Mouse (Mus musculus): ENCODE measurements at regions not wholly inside any gene's neighbourhood (a gene's known extent, or its start where the extent isn't known, plus 50 kb on each side); places are given as distances from the start of the nearest gene placed in this dataset. TPM values are rescaled to one million over a fixed set of nuclear protein-coding genes. Genes with fewer than 3 reads are reported as not detected.
A peak's percentile ranks its signal among the peaks of the same experiment; 100 is the strongest.
"Not testable (repeated sequence)": the region's sequence is repeated elsewhere in the genome, so short reads cannot be mapped to it uniquely, and the experiment has no call there.

DNA sequence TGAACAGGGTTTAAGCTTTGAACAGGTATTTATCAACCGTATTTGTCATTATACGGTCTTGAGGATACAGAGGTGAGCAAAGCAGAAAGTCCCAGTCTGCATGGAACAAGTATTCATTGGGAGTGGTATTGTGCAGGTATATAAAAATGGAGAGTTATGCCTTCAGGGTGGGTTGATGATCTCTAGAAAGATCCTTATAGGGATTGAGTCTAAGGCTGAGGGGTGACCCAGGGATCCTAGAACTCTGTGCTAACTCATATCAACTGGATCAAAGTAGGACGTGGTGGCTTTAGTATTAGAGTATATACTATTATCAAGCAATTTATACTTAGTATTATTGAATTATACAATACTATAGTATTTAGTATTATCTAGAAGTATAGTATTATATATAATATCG, 82.9 kb upstream of the Xcl1 start:
- no peak for DNase-seq (ENCODE audit: low spot score in 2 of 2)

GRCm38 (mm10) chr1:165017793-165018192, 82.5 kb upstream of the Xcl1 start:
- DNase-seq (ENCODE audit: low spot score in 2 of 2) = no peak

DNA sequence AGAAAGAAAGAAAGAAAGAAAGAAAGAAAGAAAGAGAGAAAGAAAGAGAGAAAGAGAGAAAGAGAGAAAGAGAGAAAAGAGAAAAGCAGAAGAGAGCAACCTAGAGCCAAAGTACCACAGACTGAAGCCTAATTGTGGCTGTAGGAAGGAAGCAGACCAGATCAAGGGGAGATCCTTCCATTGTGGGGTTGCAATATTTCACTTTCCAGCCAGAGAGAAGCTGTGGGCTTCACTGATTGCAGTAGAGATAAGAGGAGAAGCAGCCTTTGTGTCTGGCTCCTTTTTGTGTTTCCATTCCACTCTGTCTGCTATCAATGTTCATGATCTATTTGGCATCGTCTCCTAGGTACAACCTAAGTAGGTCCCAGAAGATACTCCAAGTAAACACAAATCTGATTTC, 79.0 kb upstream of the Xcl1 start:
- DNase-seq (ENCODE audit: low spot score in 2 of 2) = no peak

DNA sequence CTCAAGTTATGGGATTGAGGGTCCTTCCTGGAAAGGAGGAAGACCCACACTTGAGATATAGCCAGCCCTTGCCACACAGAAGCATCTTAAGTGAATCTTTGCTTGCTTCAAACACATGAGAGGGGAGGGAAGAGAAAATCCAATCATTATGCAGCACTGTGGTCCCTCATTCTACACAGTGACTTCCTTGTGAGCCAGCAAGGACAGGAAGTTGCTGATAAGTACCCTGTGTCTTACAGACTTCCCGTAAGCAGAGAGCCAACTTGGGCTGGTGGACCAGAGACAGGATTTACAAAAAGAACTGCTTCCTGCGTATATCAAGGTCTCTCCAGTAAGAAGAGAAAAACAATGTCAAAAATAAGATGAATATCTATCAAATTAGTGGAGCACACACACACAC, 78.1 kb upstream of the Xcl1 start:
- no peak for DNase-seq (ENCODE audit: low spot score in 2 of 2)

DNA sequence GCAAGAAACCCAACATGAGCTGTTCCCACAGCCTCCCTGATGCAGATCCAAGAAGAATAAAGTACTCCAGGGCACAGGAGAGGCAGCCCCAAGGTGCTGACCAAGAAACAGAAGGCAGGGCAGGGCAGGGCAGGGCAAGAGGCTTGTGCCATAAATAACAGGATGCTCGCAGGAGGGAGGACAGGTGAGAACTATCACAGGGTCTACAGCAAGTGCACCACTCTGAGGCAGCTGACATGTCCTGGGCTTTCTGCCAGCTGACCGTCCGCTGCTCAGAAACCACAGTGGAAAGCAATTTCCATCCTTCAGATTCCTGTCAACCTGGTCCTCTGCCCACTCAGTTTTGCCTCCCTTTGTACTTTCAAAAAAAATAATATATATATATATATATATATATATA, 77.0 kb upstream of the Xcl1 start:
- no peak for DNase-seq (ENCODE audit: low spot score in 2 of 2)

GRCm38 (mm10) chr1:164999515-164999914, 64.2 kb upstream of the Xcl1 start:
- no peak for DNase-seq (ENCODE audit: low spot score in 2 of 2)

DNA sequence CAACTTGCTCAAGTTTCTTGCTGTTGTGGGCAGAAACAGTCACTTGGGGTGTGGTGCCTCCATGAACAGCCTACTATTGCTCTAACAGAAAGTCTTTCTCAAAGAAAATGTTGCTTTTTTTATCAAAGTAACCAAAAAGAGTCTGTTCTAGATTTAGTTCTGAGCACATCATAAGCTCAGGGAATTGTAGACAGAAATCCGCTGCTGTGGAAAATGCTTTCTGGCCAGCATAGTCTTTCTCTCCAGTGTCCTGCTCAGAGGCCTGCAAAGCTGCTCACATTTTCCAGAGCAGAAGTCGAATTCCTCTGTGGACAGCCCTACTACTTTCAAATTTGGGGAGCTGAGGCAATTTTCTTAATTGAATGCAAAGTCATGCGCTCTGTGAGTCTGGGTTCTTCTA, 63.3 kb upstream of the Xcl1 start:
- DNase-seq (ENCODE audit: low spot score in 2 of 2) = no peak

GRCm38 (mm10) chr1:164997660-164998059, 62.3 kb upstream of the Xcl1 start:
- DNase-seq (ENCODE audit: low spot score in 2 of 2) = no peak

DNA sequence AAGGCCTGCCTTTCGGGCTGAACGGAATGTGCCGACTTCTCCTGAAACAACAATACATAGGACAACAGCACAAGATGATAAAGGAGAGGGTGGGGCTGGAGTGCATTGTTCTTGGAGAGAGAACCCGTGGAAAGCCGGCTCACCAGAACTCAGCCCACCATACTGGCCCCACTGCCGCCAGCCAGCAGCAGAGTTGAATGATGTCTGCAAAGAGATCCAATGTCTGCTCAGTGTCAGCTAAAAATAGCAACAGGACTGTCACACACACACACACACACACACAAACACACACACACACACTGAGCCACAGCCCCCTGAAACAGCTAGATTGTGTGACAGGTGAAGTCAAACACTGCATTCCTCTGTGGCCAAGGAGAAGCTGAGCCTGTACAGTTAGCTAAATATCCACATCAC, 58.9 kb upstream of the Xcl1 start:
- no peak for DNase-seq (ENCODE audit: low spot score in 2 of 2)

- not testable (repeated sequence) for DNase-seq (ENCODE audit: low spot score in 2 of 2)
Measured at GRCm38 (mm10) chr1:164993175-164993875, 58.0 kb upstream of the Xcl1 start.

GRCm38 (mm10) chr1:164988982-164989381, 53.7 kb upstream of the Xcl1 start:
- peak in 1 of 2 experiments; percentile 16 for DNase-seq (ENCODE audit: low spot score in 2 of 2)

DNA sequence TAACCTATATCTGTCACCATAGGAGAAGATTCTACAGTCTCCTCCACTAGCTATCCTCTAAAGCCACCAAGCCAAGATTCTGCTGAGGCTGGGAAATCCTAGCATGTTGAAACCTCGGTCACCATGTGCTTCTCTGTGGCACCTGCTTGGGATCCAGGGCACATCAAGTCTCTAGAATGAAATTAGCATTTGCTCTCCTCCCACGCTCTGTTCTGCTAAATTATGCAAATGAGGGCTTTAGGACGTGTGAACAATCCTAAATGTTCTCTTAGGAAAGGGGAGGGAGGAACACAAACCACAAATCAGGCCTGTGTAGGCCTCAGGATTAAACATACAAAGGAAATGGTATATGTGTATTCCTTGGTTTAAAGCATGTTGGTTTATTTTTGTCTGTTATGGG, 52.9 kb upstream of the Xcl1 start:
- no peak for DNase-seq (ENCODE audit: low spot score in 2 of 2)

DNA sequence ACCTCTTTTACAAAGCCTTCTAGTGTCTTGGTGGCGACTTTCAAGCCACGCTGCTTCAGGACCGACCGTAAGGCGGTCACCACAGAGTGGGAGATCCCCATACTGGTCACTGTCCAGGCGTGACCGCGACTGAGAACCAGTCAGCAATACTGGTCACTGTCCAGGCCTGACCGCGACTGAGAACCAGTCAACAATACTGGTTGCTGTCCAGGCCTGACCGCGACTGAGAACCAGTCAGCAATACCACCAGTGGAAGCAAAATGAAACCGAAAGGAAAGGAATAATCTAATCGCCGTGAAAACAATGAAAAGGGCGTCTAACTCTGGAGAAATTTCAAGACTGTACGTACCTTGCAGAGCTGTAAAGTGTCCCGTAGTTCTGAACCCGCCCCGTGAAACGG, 50.2 kb upstream of the Xcl1 start:
- not testable (repeated sequence) for DNase-seq (ENCODE audit: low spot score in 2 of 2)

Small RNA genes in the stretch of these regions (microRNA-seq; reads per million reads assigned to microRNA genes)
- gene Gm26042 = not detected
